Mouse (Mus musculus) embryonic facial prominence, embryonic 15.5 days (tissue): ENCODE measurements at regions not wholly inside any gene's neighbourhood (a gene's known extent, or its start where the extent isn't known, plus 50 kb on each side); places are given as distances from the start of the nearest gene placed in this dataset.

Source experiments
- ATAC-seq: fragments of 200-750 bp; cut with Nextera tagmentation; 2 replicates; pipeline ENCODE4 v1.8.0; 2017; ENCODE audit warnings: low read depth, moderate TSS enrichment; ENCODE audit not compliant: insufficient number of reproducible peaks, low FRiP score, low TSS enrichment
- H3K27ac ChIP-seq: fragments of 300-500 bp; sonication (generic); replicated peaks from 2 replicates; pipeline ENCODE4 v1.5.1; 2015; ENCODE audit warnings: mild to moderate bottlenecking, inconsistent platforms
- H3K27me3 ChIP-seq: fragments of 300-500 bp; sonication (generic); 2 replicates; pipeline ENCODE4 v1.6.1; 2015; ENCODE audit warnings: inconsistent platforms
- H3K36me3 ChIP-seq: fragments of 300-500 bp; sonication (generic); 2 replicates; pipeline ENCODE4 v1.6.1; 2015; ENCODE audit warnings: mild to moderate bottlenecking, inconsistent platforms
- H3K4me1 ChIP-seq: fragments of 300-500 bp; sonication (generic); 2 replicates; pipeline ENCODE4 v1.6.1; 2015; ENCODE audit warnings: inconsistent platforms
- H3K4me2 ChIP-seq: fragments of 300-500 bp; sonication (generic); replicated peaks from 2 replicates; pipeline ENCODE4 v1.6.1; 2015; ENCODE audit warnings: mild to moderate bottlenecking, inconsistent platforms
- H3K4me3 ChIP-seq: fragments of 300-500 bp; sonication (generic); replicated peaks from 2 replicates; pipeline ENCODE4 v1.5.1; 2015; ENCODE audit warnings: mild to moderate bottlenecking, inconsistent platforms
- H3K9ac ChIP-seq: fragments of 300-500 bp; sonication (generic); 2 replicates; pipeline ENCODE4 v1.6.1; 2015; ENCODE audit warnings: inconsistent platforms
- H3K9me3 ChIP-seq: fragments of 300-500 bp; sonication (generic); replicated peaks from 2 replicates; pipeline ENCODE4 v1.6.1; 2016; ENCODE audit warnings: inconsistent platforms
- WGBS: fragments of 180-500 bp; shearing (Covaris S2); methylation state at CpG from one replicate; pipeline ENCODE4 v1.1.7; 2015; 5-methylcytosine and 5-hydroxymethylcytosine counted together

GRCm38 (mm10) chr11:112889760-112890159 is 107.7 kb downstream of the Sox9 start:
- Histone ChIP-seq H3K4me2 (no peak overlapping the region), H3K4me1 (no peaks in the 10 kb centered on the region), H3K4me3 (no peak overlapping the region), H3K36me3 (no peaks in the 10 kb centered on the region), H3K27me3 (no peaks in the 10 kb centered on the region), H3K27ac (no peak overlapping the region), H3K9ac (no peak overlapping the region), H3K9me3 (no peaks in the 10 kb centered on the region)
- 79% methylated on average over 6 of the region's 6 CpGs for WGBS
- no peak for ATAC-seq

DNA sequence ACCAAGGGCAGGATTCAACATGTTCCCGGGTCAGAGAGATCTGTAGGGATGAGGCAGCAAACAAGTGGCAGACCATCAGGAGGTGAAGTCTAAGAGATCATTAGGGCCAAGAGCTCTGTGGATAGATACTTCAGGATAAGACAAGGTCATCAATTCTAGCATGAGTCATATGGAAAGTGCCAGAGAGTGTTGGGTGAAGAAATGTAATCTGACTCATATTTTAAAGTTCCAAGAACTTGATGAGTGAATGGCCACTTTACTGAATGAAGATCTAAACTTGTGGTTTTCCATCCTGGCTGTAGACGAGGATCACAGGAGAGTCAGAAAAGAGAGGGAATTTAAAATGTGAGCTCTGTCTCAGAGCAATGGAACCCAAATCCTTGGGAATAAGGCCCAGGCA is 115.6 kb downstream of the Sox9 start:
- no peaks in the 10 kb centered on the region for H3K9me3 ChIP-seq
- H3K27me3 ChIP-seq, result no peaks in the 10 kb centered on the region
- no peak overlapping the region for H3K27ac ChIP-seq
- H3K4me1 ChIP-seq, result no peaks in the 10 kb centered on the region
- 76% methylated on average over 2 of the region's 2 CpGs for WGBS
- no peak overlapping the region for H3K4me2 ChIP-seq
- H3K4me3 ChIP-seq, result no peak overlapping the region
- ATAC-seq, result no peak
- no peak overlapping the region for H3K9ac ChIP-seq
- no peaks in the 10 kb centered on the region for H3K36me3 ChIP-seq

- Histone ChIP-seq H3K9me3 (no peaks in the 10 kb centered on the region), H3K27ac (no peak overlapping the region), H3K4me1 (no peaks in the 10 kb centered on the region), H3K4me3 (no peak overlapping the region), H3K4me2 (no peak overlapping the region), H3K9ac (no peak overlapping the region), H3K36me3 (no peaks in the 10 kb centered on the region), H3K27me3 (no peaks in the 10 kb centered on the region)
- no peak for ATAC-seq
- WGBS, result 67% methylated on average over 3 of the region's 3 CpGs
Observed at GRCm38 (mm10) chr11:112902618-112903017, 120.6 kb downstream of the Sox9 start.

GRCm38 (mm10) chr11:112910309-112910708 is 128.3 kb downstream of the Sox9 start:
- H3K27ac ChIP-seq, result no peak overlapping the region
- no peak for ATAC-seq
- H3K4me3 ChIP-seq, result no peak overlapping the region
- H3K4me1 ChIP-seq, result no peaks in the 10 kb centered on the region
- 87% methylated on average over 5 of the region's 5 CpGs for WGBS
- no peak overlapping the region for H3K4me2 ChIP-seq
- H3K27me3 ChIP-seq, result no peaks in the 10 kb centered on the region
- H3K9me3 ChIP-seq, result no peaks in the 10 kb centered on the region
- no peak overlapping the region for H3K9ac ChIP-seq
- no peaks in the 10 kb centered on the region for H3K36me3 ChIP-seq

DNA sequence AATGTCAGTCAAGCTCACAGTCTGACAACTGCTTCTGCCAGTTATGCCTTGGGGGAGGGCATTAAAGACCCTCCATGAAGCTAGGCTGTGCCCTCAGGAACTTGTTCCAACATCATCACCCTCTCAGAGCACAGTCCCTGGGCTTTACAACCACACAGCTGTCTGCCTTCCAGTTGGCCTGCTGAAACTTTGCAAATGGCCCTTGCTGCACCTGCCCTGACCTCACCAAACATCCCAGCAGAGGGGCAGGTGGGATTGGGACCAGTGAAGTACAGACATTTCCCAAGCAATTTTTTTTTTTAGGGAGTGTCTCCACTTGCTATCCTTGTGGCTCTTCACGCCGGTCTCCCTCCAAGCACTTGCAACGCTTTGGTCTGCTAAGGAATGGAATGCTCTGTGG is 130.9 kb downstream of the Sox9 start:
- no peaks in the 10 kb centered on the region for H3K36me3 ChIP-seq
- H3K4me1 ChIP-seq, result no peaks in the 10 kb centered on the region
- ATAC-seq, result no peak
- no peaks in the 10 kb centered on the region for H3K9me3 ChIP-seq
- no peaks in the 10 kb centered on the region for H3K27me3 ChIP-seq
- H3K9ac ChIP-seq, result no peak overlapping the region
- H3K4me3 ChIP-seq, result no peak overlapping the region
- no peak overlapping the region for H3K27ac ChIP-seq
- 79% methylated on average over 3 of the region's 3 CpGs for WGBS
- H3K4me2 ChIP-seq, result no peak overlapping the region

DNA sequence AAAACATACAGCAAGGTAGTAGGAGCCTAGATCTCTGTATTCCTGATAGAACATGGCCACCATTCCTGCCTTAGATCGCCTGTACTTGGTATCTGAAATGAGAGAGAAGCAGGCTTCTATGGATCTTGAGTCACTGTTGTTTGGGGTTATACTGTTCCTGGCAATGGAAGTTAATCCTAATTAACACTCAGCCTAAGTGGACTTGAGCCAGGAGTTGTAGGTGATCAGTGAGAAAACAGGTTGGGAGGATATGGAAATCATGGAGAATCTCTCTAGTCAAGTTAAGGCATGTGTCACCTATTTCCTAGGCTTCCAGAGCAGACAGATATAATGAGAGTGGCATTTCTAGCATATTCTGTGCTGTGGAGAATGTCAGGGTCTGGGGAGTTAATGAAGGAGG is 134.9 kb downstream of the Sox9 start:
- no peak for ATAC-seq
- 69% methylated on average over 1 of the region's 1 CpGs for WGBS
- H3K4me1 ChIP-seq, result no peaks in the 10 kb centered on the region
- H3K4me3 ChIP-seq, result no peak overlapping the region
- no peaks in the 10 kb centered on the region for H3K27me3 ChIP-seq
- no peak overlapping the region for H3K27ac ChIP-seq
- no peak overlapping the region for H3K9ac ChIP-seq
- H3K36me3 ChIP-seq, result no peaks in the 10 kb centered on the region
- H3K9me3 ChIP-seq, result no peaks in the 10 kb centered on the region
- H3K4me2 ChIP-seq, result no peak overlapping the region

GRCm38 (mm10) chr11:112920131-112920530 is 138.1 kb downstream of the Sox9 start:
- WGBS, result 67% methylated on average over 4 of the region's 4 CpGs
- no peak for ATAC-seq
- no peak overlapping the region for H3K9ac ChIP-seq

DNA sequence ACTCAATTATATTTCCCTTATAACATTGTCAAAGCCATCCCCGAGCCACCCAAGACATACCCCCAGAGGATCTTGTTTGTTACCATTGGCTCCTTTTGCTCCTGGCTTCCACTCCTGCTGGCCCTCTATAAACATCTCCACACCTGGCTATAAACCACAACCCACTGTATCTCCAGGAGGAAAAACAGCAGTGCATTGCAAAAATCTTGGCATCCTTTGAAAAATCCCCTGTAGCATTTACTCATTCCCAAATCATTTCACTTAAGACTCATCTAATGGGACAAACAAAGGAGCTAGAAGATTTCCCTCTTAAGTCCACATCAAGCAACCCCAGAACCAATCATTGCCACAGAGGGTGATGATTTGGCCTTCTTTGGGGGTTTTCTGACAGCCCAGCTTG is 142.6 kb downstream of the Sox9 start:
- peaks cover 15% of the 10 kb centered on the region for H3K4me1 ChIP-seq
- H3K9ac ChIP-seq, result no peak overlapping the region
- no peak overlapping the region for H3K27ac ChIP-seq
- no peak overlapping the region for H3K4me2 ChIP-seq
- no peaks in the 10 kb centered on the region for H3K36me3 ChIP-seq
- H3K9me3 ChIP-seq, result no peaks in the 10 kb centered on the region
- 65% methylated on average over 1 of the region's 1 CpGs for WGBS
- H3K4me3 ChIP-seq, result no peak overlapping the region
- H3K27me3 ChIP-seq, result no peaks in the 10 kb centered on the region
- ATAC-seq, result no peak

More at GRCm38 (mm10) chr11:112920131-112920530, 138.1 kb downstream of the Sox9 start:
- H3K4me1 ChIP-seq, result 0 out of 2 replicates have a peak, but pooled peaks cover 5% of the 10 kb centered on the region
- H3K36me3 ChIP-seq, result no peaks in the 10 kb centered on the region
- no peaks in the 10 kb centered on the region for H3K27me3 ChIP-seq
- H3K9me3 ChIP-seq, result no peaks in the 10 kb centered on the region
- H3K27ac ChIP-seq, result 0 out of 2 replicates have a peak overlapping the region, but pooled peaks have one; percentile 17
- H3K4me2 ChIP-seq, result no peak overlapping the region
- H3K4me3 ChIP-seq, result no peak overlapping the region

GRCm38 (mm10) chr11:112925140-112925539 is 143.1 kb downstream of the Sox9 start:
- Histone ChIP-seq H3K36me3 (no peaks in the 10 kb centered on the region), H3K27me3 (no peaks in the 10 kb centered on the region), H3K4me3 (no peak overlapping the region), H3K4me1 (peaks cover 15% of the 10 kb centered on the region), H3K9me3 (no peaks in the 10 kb centered on the region), H3K9ac (no peak overlapping the region), H3K27ac (no peak overlapping the region), H3K4me2 (no peak overlapping the region)
- 52% methylated on average over 6 of the region's 6 CpGs for WGBS
- no peak for ATAC-seq

DNA sequence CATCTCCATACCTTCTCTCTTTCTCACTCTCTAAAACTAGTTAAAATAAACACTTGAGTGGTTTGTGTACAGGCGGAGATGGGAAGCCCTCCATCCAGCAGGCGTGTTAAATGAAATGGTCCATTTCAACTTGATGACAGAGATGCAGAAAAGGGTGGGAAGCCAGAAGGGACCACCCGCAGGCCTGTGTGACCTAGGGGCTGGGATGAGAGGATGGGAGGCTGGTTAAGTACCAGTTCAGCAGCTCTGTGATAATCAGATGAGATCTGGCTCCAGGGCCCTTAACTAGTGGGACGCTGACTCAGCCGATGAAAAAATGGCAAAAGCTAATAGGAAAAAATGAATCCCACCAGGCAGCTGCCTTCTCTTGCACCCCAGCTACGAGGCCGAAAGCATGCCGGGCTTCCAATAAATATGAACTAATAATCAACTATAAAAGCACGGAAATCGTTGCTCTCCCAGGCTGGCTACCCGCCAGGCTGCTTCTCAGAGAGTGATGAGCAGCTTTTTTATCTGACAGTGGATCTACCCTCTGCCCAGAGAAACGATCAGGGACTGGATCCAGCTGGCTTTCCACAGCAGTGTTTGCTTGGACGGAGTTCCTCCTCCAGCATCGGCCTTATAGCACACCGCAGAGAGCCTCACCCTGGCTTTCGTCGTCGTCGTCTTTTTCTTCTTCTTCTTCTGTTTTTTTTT is 144.5 kb downstream of the Sox9 start:
- H3K27me3 ChIP-seq, result no peaks in the 10 kb centered on the region
- 50% methylated on average over 19 of the region's 19 CpGs for WGBS
- H3K9ac ChIP-seq, result no peak overlapping the region
- no peaks in the 10 kb centered on the region for H3K9me3 ChIP-seq
- no peak for ATAC-seq
- no peaks in the 10 kb centered on the region for H3K36me3 ChIP-seq
- H3K4me1 ChIP-seq, result peaks cover 15% of the 10 kb centered on the region
- H3K4me3 ChIP-seq, result no peak overlapping the region
- H3K27ac ChIP-seq, result 0 out of 2 replicates have a peak overlapping the region, but pooled peaks have one; percentile 23
- no peak overlapping the region for H3K4me2 ChIP-seq

GRCm38 (mm10) chr11:112930186-112930808 is 148.3 kb downstream of the Sox9 start:
- Histone ChIP-seq H3K27ac (no peak overlapping the region), H3K9me3 (no peaks in the 10 kb centered on the region), H3K9ac (no peak overlapping the region), H3K27me3 (no peaks in the 10 kb centered on the region), H3K4me2 (no peak overlapping the region), H3K4me3 (no peak overlapping the region), H3K4me1 (peaks cover 9% of the 10 kb centered on the region), H3K36me3 (no peaks in the 10 kb centered on the region)
- ATAC-seq, result no peak
- 65% methylated on average over 10 of the region's 10 CpGs for WGBS

DNA sequence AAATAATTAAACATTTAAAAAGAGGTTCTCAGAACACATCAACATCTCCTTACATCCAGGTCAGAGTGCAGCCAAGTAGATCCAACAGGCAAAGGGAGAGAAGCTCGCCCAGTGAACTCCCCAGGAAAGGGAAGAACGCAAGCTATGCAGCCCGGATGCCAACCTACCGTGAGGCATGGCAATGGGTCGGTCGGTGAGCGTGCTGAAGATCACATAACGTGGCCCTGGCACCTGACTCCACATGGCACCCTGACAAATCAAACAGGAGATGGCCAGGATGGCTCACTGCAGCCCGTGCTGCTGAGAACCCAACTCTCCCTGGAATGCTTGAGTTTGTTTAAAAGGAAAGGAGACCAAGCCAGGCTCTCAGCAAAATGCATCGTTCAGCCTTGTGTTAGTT is 156.0 kb downstream of the Sox9 start:
- Histone ChIP-seq H3K27ac (no peak overlapping the region), H3K4me3 (no peak overlapping the region), H3K9ac (no peak overlapping the region), H3K36me3 (no peaks in the 10 kb centered on the region), H3K4me2 (no peak overlapping the region), H3K9me3 (no peaks in the 10 kb centered on the region), H3K27me3 (no peaks in the 10 kb centered on the region), H3K4me1 (no peaks in the 10 kb centered on the region)
- no peak for ATAC-seq
- 88% methylated on average over 10 of the region's 10 CpGs for WGBS
